Comparison of ENCODE assay signal across 8 mouse cellular contexts in the genomic region with DNA sequence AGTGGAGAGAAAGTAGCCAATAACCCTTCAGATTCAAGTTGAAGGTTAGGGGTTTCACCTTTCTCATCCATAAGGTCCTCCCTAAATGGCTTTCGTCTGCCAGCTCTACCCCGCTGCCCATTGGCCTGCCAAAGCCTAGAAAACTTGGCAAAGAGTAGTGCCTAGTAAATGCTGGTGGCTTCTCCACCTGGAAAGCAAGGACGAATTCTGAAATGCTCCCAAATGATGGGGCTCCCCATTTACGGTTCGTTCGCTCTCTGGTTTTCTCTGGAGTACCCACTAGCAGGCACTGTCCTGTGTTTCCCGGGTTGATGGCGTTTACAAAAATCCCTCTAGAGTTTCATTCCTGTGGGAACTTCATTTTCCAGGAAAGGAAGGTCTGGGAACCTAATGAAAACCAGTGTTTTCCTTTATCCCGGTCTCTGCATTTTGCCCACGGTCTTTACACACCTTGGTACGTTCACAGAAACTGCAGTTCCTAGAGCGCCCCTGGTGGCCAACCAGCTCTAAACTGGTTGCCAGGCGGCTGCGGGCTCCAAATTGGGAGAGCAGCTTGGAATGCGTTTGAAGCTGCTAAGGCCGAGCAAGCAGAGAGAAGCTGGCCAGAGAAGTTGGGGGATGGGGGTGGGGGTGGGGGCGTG. TPM values are rescaled to one million over a fixed set of nuclear protein-coding genes. Genes with fewer than 3 reads are reported as not detected.
DNase-seq lines count a peak whose midpoint lies in the region; ATAC-seq lines count a peak whose summit lies in the region.

No protein-coding gene starts in this region.

- H3K27ac ChIP-seq in intestine, embryonic 16.5 days (ENCODE audit: low read length), result no peak overlapping the region

- peak; percentile 57 to 60 for DNase-seq in adrenal gland, postnatal 4 days (ENCODE audit: low spot score in 2 of 2)
- peak; percentile 91 for DNase-seq in embryo, embryonic 11 days
- DNase-seq in gastrocnemius, postnatal 4 days (ENCODE audit: low spot score in 2 of 2), result peak; percentile 52 to 75
- DNase-seq in left cerebral cortex, postnatal 14 days (ENCODE audit: low spot score in 2 of 2), result peak; percentile 89 to 92
- DNase-seq in mesoderm, embryonic 11.5 days (ENCODE audit: low read depth, low spot score), result peak; percentile 90
- DNase-seq in right cerebral cortex, postnatal 4 days, result peak; percentile 96
- DNase-seq in T-cell, adult 2 months (ENCODE audit: low spot score), result no peak

- H3K4me2 ChIP-seq in intestine, embryonic 16.5 days (ENCODE audit: low read depth, low read length), result peak overlapping the region; percentile 85

- H3K9ac ChIP-seq in intestine, embryonic 16.5 days (ENCODE audit: low read depth, low read length), result no peak overlapping the region

- 15% methylated on average over 17 of the region's 17 CpGs for WGBS in intestine, embryonic 16.5 days

- H3K4me3 ChIP-seq in intestine, embryonic 16.5 days (ENCODE audit: low read length), result peak overlapping the region; percentile 46

- no peaks in the 10 kb centered on the region for H3K36me3 ChIP-seq in intestine, embryonic 16.5 days (ENCODE audit: control insufficient read depth, insufficient read depth, low read length)

- no peaks in the 10 kb centered on the region for H3K9me3 ChIP-seq in intestine, embryonic 16.5 days (ENCODE audit: control insufficient read depth, low read length)

- H3K4me1 ChIP-seq in intestine, embryonic 16.5 days (ENCODE audit: control insufficient read depth, insufficient read depth, low read length), result no peaks in the 10 kb centered on the region

- peaks cover 12% of the 10 kb centered on the region; the same call in 1 of the 2 replicates for H3K27me3 ChIP-seq in intestine, embryonic 16.5 days (replicated peaks; ENCODE audit: control insufficient read depth, insufficient read depth, low read length)

- intact Hi-C loops in left cerebral cortex, postnatal 14 days (cut with DNase I), result loop anchor here (2.0 to 5.0 kb wide), 2 partner anchors 87 to 710 kb away; no protein-coding TSS in a partner anchor

- peak; percentile 63 for ATAC-seq in intestine, embryonic 16.5 days

RNA-seq across cellular contexts. Expression of gene Vsnl1, which starts 1.0 kb away (rescaled TPM):
- 10 to 100 TPM; 38.5 to 38.8 TPM for total RNA-seq in adrenal gland, postnatal 4 days (2021)
- total RNA-seq in gastrocnemius, postnatal 4 days (2021), result under 1 TPM; 0.13 to 0.37 TPM
- 0.50 and 0.61 TPM in 2 replicates for polyA plus RNA-seq in intestine, embryonic 16.5 days (2015; fragmentation: Nextera tagmentation; extraction: Ambion mirVana)
- 100 to 1,000 TPM; 583 to 588 TPM for total RNA-seq in left cerebral cortex, postnatal 14 days (2021)

RNA-seq across cellular contexts. Expression of gene Rad51ap2, which starts 18.5 kb away (rescaled TPM):
- under 1 TPM; 0.54 to 0.84 TPM for total RNA-seq in adrenal gland, postnatal 4 days (2021)
- total RNA-seq in gastrocnemius, postnatal 4 days (2021), result under 1 TPM; 0.16 to 0.17 TPM
- 0.06 and 0.13 TPM in 2 replicates for polyA plus RNA-seq in intestine, embryonic 16.5 days (2015; fragmentation: Nextera tagmentation; extraction: Ambion mirVana)
- 1 to 10 TPM; 1.9 to 2.8 TPM for total RNA-seq in left cerebral cortex, postnatal 14 days (2021)

Comparison
In these comparisons a context has a peak if more than half of its experiments do, and no peak if none do; other contexts are left out.
1. RNA of gene Vsnl1, which starts 1.0 kb away (total RNA-seq): 583 to 588 TPM in left cerebral cortex, postnatal 14 days and 38.5 to 38.8 TPM in adrenal gland, postnatal 4 days; 0.13 to 0.37 TPM in gastrocnemius, postnatal 4 days; every median in the first group is over 10 times any median in the second.